In genomic region chr10:43918696-43919608, GRCm38 (mm10) we compare ENCODE assay signal across 9 mouse cellular contexts. TPM values are rescaled to one million over a fixed set of nuclear protein-coding genes. Genes with fewer than 3 reads are reported as not detected.
A peak's percentile ranks its signal among the peaks of the same experiment; 100 is the strongest.
DNase-seq lines count a peak whose midpoint lies in the region; ATAC-seq and TF ChIP-seq lines count a peak whose summit lies in the region.
"Had no signal": no experiment of that assay in that cellular context is flagged by ENCODE, and none has a peak within 500 bp of the region (broad histone marks: within the 10 kb centered on the region; RNA-seq: fewer than 3 reads in every experiment).

No protein-coding gene starts in this region.

- H3K4me1 ChIP-seq in forebrain, embryonic 16.5 days (replicated peaks; ENCODE audit: control insufficient read depth, insufficient read depth, low read length) = no peaks in the 10 kb centered on the region
- H3K4me1 ChIP-seq in hindbrain, embryonic 13.5 days (replicated peaks) = no peaks in the 10 kb centered on the region
- H3K4me1 ChIP-seq in midbrain, embryonic 10.5 days = no peaks in the 10 kb centered on the region
- H3K4me1 ChIP-seq: midbrain, embryonic 12.5 days had no signal

- H3K9ac ChIP-seq in forebrain, embryonic 16.5 days (replicated peaks; ENCODE audit: low read depth, low read length) = no peak overlapping the region
- no peak overlapping the region for H3K9ac ChIP-seq in hindbrain, embryonic 13.5 days
- H3K9ac ChIP-seq: midbrain, embryonic 12.5 days had no signal

- no peaks in the 10 kb centered on the region for H3K9me3 ChIP-seq in forebrain, embryonic 16.5 days (ENCODE audit: control insufficient read depth, low read length)
- H3K9me3 ChIP-seq in hindbrain, embryonic 13.5 days = no peaks in the 10 kb centered on the region
- H3K9me3 ChIP-seq in midbrain, embryonic 10.5 days (replicated peaks) = no peaks in the 10 kb centered on the region
- H3K9me3 ChIP-seq: midbrain, embryonic 12.5 days had no signal

- no peak for DNase-seq in Patski (ENCODE audit: low read depth, low spot score)
- peak; percentile 21 for DNase-seq in cerebellum, adult 11-12 months
- DNase-seq in left cerebral cortex, adult 2 months (ENCODE audit: extremely low spot score in 1 of 2, low spot score in 2 of 2) = peak; percentile 72 to 85
- DNase-seq in midbrain, embryonic 10.5 days (ENCODE audit: low spot score) = peak; percentile 80
- DNase-seq in right cerebral cortex, postnatal 36 days (ENCODE audit: low spot score in 2 of 2) = peak; percentile 56 to 64
- peak; percentile 54 for DNase-seq in yolk sac, embryonic 10.5 days (ENCODE audit: low spot score)

- no peak overlapping the region for H3K27ac ChIP-seq in forebrain, embryonic 16.5 days (ENCODE audit: low read length)
- H3K27ac ChIP-seq in hindbrain, embryonic 13.5 days = no peak overlapping the region
- H3K27ac ChIP-seq in left cerebral cortex, adult 2 months = no peak overlapping the region
- no peak overlapping the region for H3K27ac ChIP-seq in midbrain, embryonic 10.5 days (replicated peaks)
- H3K27ac ChIP-seq: midbrain, embryonic 12.5 days had no signal

- H3K36me3 ChIP-seq in forebrain, embryonic 16.5 days (ENCODE audit: control insufficient read depth, insufficient read depth) = no peaks in the 10 kb centered on the region
- H3K36me3 ChIP-seq in hindbrain, embryonic 13.5 days = peaks cover 10% of the 10 kb centered on the region; the same call in 1 of the 2 replicates
- peaks cover 26% of the 10 kb centered on the region for H3K36me3 ChIP-seq in midbrain, embryonic 10.5 days

- no peak for ATAC-seq in Patski
- peak; percentile 84 for ATAC-seq in forebrain, embryonic 16.5 days
- peak; percentile 69 for ATAC-seq in hindbrain, embryonic 13.5 days (ENCODE audit: low FRiP score)

- in situ Hi-C loops in Patski (cut with MboI; ENCODE audit: low pct_unique_long_range_greater_than_20kb) = no loop called here

- peak; percentile 95 for TF ChIP-seq CTCF in Patski (IDR thresholded peaks at IDR 0.05)
- TF ChIP-seq CTCF in left cerebral cortex, adult 2 months (IDR thresholded peaks at IDR 0.05) = peak; percentile 98

- intact Hi-C loops in left cerebral cortex, adult 2 months (cut with DNase I) = loop anchor here (1.0 kb wide), 1 partner anchor 344 kb away; no protein-coding TSS in a partner anchor

- 40% methylated on average over 17 of the region's 17 CpGs for WGBS in forebrain, embryonic 16.5 days
- 43% methylated on average over 17 of the region's 17 CpGs for whole genome bisulfite sequencing in hindbrain, embryonic 13.5 days
- 42% methylated on average over 17 of the region's 17 CpGs for whole genome bisulfite sequencing in midbrain, embryonic 10.5 days

- POLR2A ChIA-PET in Patski (lab: Charles Lee) = interaction anchor here (0.5 kb wide), 1 partner anchor 41 kb away, joined by 3 read pairs; no protein-coding TSS in a partner anchor

- H3K4me2 ChIP-seq in forebrain, embryonic 16.5 days (ENCODE audit: low read length) = no peak overlapping the region
- no peak overlapping the region for H3K4me2 ChIP-seq in hindbrain, embryonic 13.5 days
- H3K4me2 ChIP-seq: midbrain, embryonic 12.5 days had no signal

- no peaks in the 10 kb centered on the region for H3K27me3 ChIP-seq in Patski
- no peaks in the 10 kb centered on the region for H3K27me3 ChIP-seq in forebrain, embryonic 16.5 days (replicated peaks; ENCODE audit: control insufficient read depth, insufficient read depth, low read length)
- H3K27me3 ChIP-seq in hindbrain, embryonic 13.5 days = no peaks in the 10 kb centered on the region
- no peaks in the 10 kb centered on the region for H3K27me3 ChIP-seq in midbrain, embryonic 10.5 days (ENCODE audit: low read depth, poor library complexity, severe bottlenecking)
- H3K27me3 ChIP-seq: midbrain, embryonic 12.5 days had no signal

- CTCF ChIA-PET in Patski (lab: Charles Lee) = interaction anchor here (0.9 to 2.4 kb wide), 10 partner anchors 10 to 346 kb away, joined by 3 to 16 read pairs (median 4); no protein-coding TSS in a partner anchor

- no peak overlapping the region for H3K4me3 ChIP-seq in forebrain, embryonic 16.5 days (replicated peaks; ENCODE audit: low read length)
- H3K4me3 ChIP-seq in hindbrain, embryonic 13.5 days = no peak overlapping the region
- no peak overlapping the region for H3K4me3 ChIP-seq in left cerebral cortex, adult 2 months
- H3K4me3 ChIP-seq in midbrain, embryonic 10.5 days = no peak overlapping the region
- H3K4me3 ChIP-seq: midbrain, embryonic 12.5 days had no signal

RNA-seq across cellular contexts. Expression of gene Rtn4ip1, which starts 17.3 kb away (rescaled TPM):
- polyA plus RNA-seq in Patski (2021) = 13.9 TPM
- 18.3 and 19.9 TPM in 2 replicates for polyA plus RNA-seq in forebrain, embryonic 16.5 days (2015; fragmentation: Nextera tagmentation; extraction: Ambion mirVana)
- polyA plus RNA-seq in hindbrain, embryonic 13.5 days (2015; fragmentation: Nextera tagmentation; extraction: Ambion mirVana) = 14.3 and 16.4 TPM in 2 replicates
- total RNA-seq in left cerebral cortex, adult 2 months (2021) = 10 to 100 TPM; 14.1 TPM
- polyA plus RNA-seq in midbrain, embryonic 10.5 days (2016; fragmentation: Nextera tagmentation; extraction: Ambion mirVana) = 20.5 and 21.0 TPM in 2 replicates

RNA-seq across cellular contexts. Expression of gene Qrsl1, which starts 17.4 kb away (rescaled TPM):
- 16.7 TPM for polyA plus RNA-seq in Patski (2021)
- 22.5 and 25.0 TPM in 2 replicates for polyA plus RNA-seq in forebrain, embryonic 16.5 days (2015; fragmentation: Nextera tagmentation; extraction: Ambion mirVana)
- 20.4 and 24.4 TPM in 2 replicates for polyA plus RNA-seq in hindbrain, embryonic 13.5 days (2015; fragmentation: Nextera tagmentation; extraction: Ambion mirVana)
- total RNA-seq in left cerebral cortex, adult 2 months (2021) = 10 to 100 TPM; 12.6 to 14.6 TPM
- 26.1 and 26.3 TPM in 2 replicates for polyA plus RNA-seq in midbrain, embryonic 10.5 days (2016; fragmentation: Nextera tagmentation; extraction: Ambion mirVana)
